Mouse (Mus musculus): ENCODE results near the gene Arhgef3. TPM values are rescaled to one million over a fixed set of nuclear protein-coding genes. Genes with fewer than 3 reads are reported as not detected.

The Arhgef3 gene
- polyA plus RNA-seq, 1 experiment from 2014 or later = 13.6 TPM

Small RNA genes lying within 50 kb of the gene (microRNA-seq; reads per million reads assigned to microRNA genes)
- not detected for gene Gm23633

Other genes starting within 250 kb of the Arhgef3 start
- gene Asb14, start 220.3 kb upstream of the Arhgef3 start, polyA plus RNA-seq (2015; fragmentation: Nextera tagmentation; extraction: Ambion mirVana) = 0.19 TPM in 1 of 2 replicates, not detected in the other
- 58.7 and 58.9 TPM in 2 replicates for gene Appl1, start 143.7 kb upstream of the Arhgef3 start, polyA plus RNA-seq (2015; fragmentation: Nextera tagmentation; extraction: Ambion mirVana)
- gene Hesx1, start 120.5 kb upstream of the Arhgef3 start, polyA plus RNA-seq (2015; fragmentation: Nextera tagmentation; extraction: Ambion mirVana) = 0.20 TPM in 1 of 2 replicates, not detected in the other
- gene Il17rd, start 76.0 kb upstream of the Arhgef3 start, polyA plus RNA-seq (2015; fragmentation: Nextera tagmentation; extraction: Ambion mirVana) = 1.8 and 2.0 TPM in 2 replicates